Mouse (Mus musculus) cerebellum, adult 11 months (tissue): Measurements from ENCODE around the gene Gm21905.

Experiments used
- DNase-seq: peaks from one replicate; pipeline ENCODE4 v3.0.0; 2022

The Gm21905 gene

GRCm38 (mm10) chr5:67946321-67946720 is at the start of gene Gm21905:
Gm21905 (minus strand) TSS chr5:67946421.
- DNase-seq, result no peak

GRCm38 (mm10) chr5:67990426-67990825 is 44.2 kb upstream of the Gm21905 start:
- DNase-seq, result no peak

GRCm38 (mm10) chr5:67981946-67982526 is 35.8 kb upstream of the Gm21905 start:
- DNase-seq, result no peak

- no peak for DNase-seq
Measured at GRCm38 (mm10) chr5:67969536-67969935, 23.3 kb upstream of the Gm21905 start.

GRCm38 (mm10) chr5:67961708-67962629 is 15.7 kb upstream of the Gm21905 start:
- DNase-seq, result no peak

- no peak for DNase-seq
Measured at GRCm38 (mm10) chr5:67955486-67955885, 9.3 kb upstream of the Gm21905 start.

GRCm38 (mm10) chr5:67954097-67954496 is 7.9 kb upstream of the Gm21905 start:
- no peak for DNase-seq

- DNase-seq, result no peak
Measured at GRCm38 (mm10) chr5:67948074-67948473, 1.9 kb upstream of the Gm21905 start.

GRCm38 (mm10) chr5:67947006-67947405 is 785 bp upstream of the Gm21905 start:
- DNase-seq, result no peak

GRCm38 (mm10) chr5:67944074-67944785 is 2.0 kb downstream of the Gm21905 start:
- DNase-seq, result no peak

GRCm38 (mm10) chr5:67943199-67943598 is 3.0 kb downstream of the Gm21905 start:
- no peak for DNase-seq

- no peak for DNase-seq
Measured at GRCm38 (mm10) chr5:67941369-67941768, 4.9 kb downstream of the Gm21905 start, which contains the start of gene Gm5108. Gm5108 (plus strand) TSS chr5:67941669.

- no peak for DNase-seq
Measured at GRCm38 (mm10) chr5:67931623-67932022, 14.6 kb downstream of the Gm21905 start.

GRCm38 (mm10) chr5:67930584-67930983 is 15.6 kb downstream of the Gm21905 start:
- no peak for DNase-seq

GRCm38 (mm10) chr5:67904555-67904954 is 41.7 kb downstream of the Gm21905 start:
- no peak for DNase-seq

GRCm38 (mm10) chr5:67898921-67899320 is 47.3 kb downstream of the Gm21905 start:
- no peak for DNase-seq

- no peak for DNase-seq
Measured at GRCm38 (mm10) chr5:67884422-67885210, 61.6 kb downstream of the Gm21905 start.

GRCm38 (mm10) chr5:67883564-67884171 is 62.6 kb downstream of the Gm21905 start:
- DNase-seq, result no peak
